Mouse (Mus musculus) forebrain, postnatal 0 days (tissue): Measurements from ENCODE around the gene Armc3. TPM values are rescaled to one million over a fixed set of nuclear protein-coding genes. Genes with fewer than 3 reads are reported as not detected.

Experiments used
- ATAC-seq: fragments of 200-750 bp; cut with Nextera tagmentation; 2 replicates; pipeline ENCODE4 v1.8.0; 2017; ENCODE audit warnings: mild to moderate bottlenecking, moderate library complexity
- DNase-seq: peaks from one replicate; pipeline ENCODE4 v3.0.0-alpha.2; 2015
- H3K27ac ChIP-seq: fragments of 300-500 bp; sonication (generic); 2 replicates; pipeline ENCODE4 v1.5.1; 2014; ENCODE audit warnings: low read depth, mild to moderate bottlenecking, antibody characterized with exemption, low read length, moderate library complexity, mixed read lengths
- H3K27me3 ChIP-seq: fragments of 300-500 bp; sonication (generic); 2 replicates; pipeline ENCODE4 v1.6.1; 2014; ENCODE audit warnings: mild to moderate bottlenecking, low read length, mixed read lengths; ENCODE audit not compliant: insufficient read depth
- H3K36me3 ChIP-seq: fragments of 300-500 bp; sonication (generic); 2 replicates; pipeline ENCODE4 v1.6.1; 2014; ENCODE audit warnings: mild to moderate bottlenecking, moderate library complexity; ENCODE audit not compliant: insufficient read depth
- H3K4me1 ChIP-seq: fragments of 300-500 bp; sonication (generic); 2 replicates; pipeline ENCODE4 v1.6.1; 2014; ENCODE audit warnings: antibody characterized with exemption; ENCODE audit not compliant: insufficient read depth
- H3K4me2 ChIP-seq: fragments of 300-500 bp; sonication (generic); 2 replicates; pipeline ENCODE4 v1.6.1; 2014; ENCODE audit warnings: low read depth, mild to moderate bottlenecking, moderate library complexity
- H3K4me3 ChIP-seq: fragments of 300-500 bp; sonication (generic); 2 replicates; pipeline ENCODE4 v1.5.1; 2014; ENCODE audit warnings: low read depth, low read length, mixed read lengths
- H3K9ac ChIP-seq: fragments of 300-500 bp; sonication (generic); 2 replicates; pipeline ENCODE4 v1.6.1; 2014; ENCODE audit warnings: mild to moderate bottlenecking
- H3K9me3 ChIP-seq: fragments of 300-500 bp; sonication (generic); 2 replicates; pipeline ENCODE4 v1.6.1; 2016; ENCODE audit warnings: low read length
- CTCF ChIP-seq: sonication (generic); IDR thresholded peaks from 2 replicates; pipeline ENCODE4 v1.5.1; 2016; ENCODE audit warnings: antibody characterized with exemption, control low read depth, low read depth
- WGBS: fragments of 180-500 bp; shearing (Covaris S2); extraction: QIAGEN DNeasy Blood & Tissue Kit; methylation state at CpG from one replicate; pipeline ENCODE4 v1.1.7; 2014; 5-methylcytosine and 5-hydroxymethylcytosine counted together
- polyA plus RNA-seq: library from polyadenylated mRNA; unstranded; fragments of >200 nt; fragmentation: Nextera tagmentation; extraction: Ambion mirVana; gene quantifications from 2 replicates; pipeline ENCODE4 v1.2.1, GENCODE M21; 2015
- total RNA-seq: library from RNA; depleted of rRNA; stranded (reverse); fragments of >200 nt; gene quantifications from 2 replicates; pipeline ENCODE4 v1.2.3, GENCODE M21; 2014; rRNA removed

Gene Armc3
- 2.1 and 2.4 TPM in 2 replicates for total RNA-seq
- 1.4 and 1.5 TPM in 2 replicates for polyA plus RNA-seq

DNA sequence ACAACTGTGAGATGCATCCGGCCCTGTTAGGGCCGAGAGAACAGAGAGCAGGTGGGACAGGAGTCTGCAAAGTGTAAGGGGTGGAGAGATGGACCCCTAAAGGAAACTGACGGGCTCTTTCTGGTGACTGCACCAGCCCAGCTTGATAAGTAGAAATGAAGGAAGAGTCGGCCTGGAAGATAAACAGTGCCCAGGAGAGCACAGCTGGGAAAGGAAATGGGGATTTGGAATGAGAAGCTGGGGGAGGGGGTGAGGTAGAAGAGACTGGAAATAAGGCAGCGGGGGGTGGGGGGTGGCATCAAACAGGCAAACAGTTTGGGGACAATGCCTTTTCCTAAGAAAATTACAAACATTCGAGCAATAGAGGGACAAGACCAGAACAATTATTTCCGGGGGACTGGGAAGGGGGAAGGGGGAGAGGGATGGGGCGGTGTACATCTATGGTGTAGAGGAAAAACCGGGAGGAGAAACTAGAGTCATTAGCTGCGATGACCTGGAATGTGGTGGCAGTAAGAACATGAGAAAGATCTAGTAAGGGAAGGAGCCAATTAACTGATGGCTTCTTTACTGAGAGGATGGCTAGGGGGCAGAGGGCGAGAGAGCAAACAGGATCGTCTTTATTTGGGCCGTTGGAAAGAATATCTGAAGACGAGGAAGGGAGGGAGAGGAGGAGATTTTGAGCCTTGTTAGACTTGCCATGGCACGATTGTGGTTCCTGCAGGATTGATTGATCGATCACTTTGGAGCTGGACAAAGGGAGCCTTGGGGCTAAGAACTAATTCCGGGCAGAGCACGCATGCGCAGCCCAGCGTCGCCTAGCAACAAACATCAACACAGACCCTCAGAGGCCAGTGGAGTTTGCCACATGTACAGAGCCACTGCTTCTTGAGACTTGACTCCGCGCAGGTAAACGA, at the start of gene Armc3:
TSS of gene Armc3 (plus strand) at position 851 of the 914 bp plus-strand sequence.
- 12% methylated on average over 24 of the region's 24 CpGs for WGBS

DNA sequence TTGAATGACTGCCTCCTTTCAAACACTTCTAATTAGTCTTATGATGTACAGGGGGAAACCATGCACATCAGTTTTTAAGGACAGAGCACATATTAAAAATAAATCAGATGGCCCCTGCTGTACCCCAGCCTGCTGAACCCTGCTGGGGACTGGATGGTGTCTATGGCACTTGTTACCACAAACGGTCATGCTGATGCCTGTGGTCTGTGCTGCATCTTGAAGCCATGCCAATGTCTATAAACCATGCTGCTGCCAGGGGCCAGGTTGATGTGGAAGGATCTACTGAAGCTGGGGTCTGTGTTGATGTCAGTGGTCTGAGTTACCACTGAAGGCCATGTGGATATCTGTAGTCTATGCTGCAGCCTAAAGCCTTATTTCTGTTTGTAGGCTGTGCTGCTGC, 46.4 kb upstream of the Armc3 start:
- H3K4me3 ChIP-seq = no peak overlapping the region
- no peaks in the 10 kb centered on the region for H3K9me3 ChIP-seq
- 78% methylated on average over 1 of the region's 1 CpGs for WGBS
- no peaks in the 10 kb centered on the region for H3K27me3 ChIP-seq
- H3K4me2 ChIP-seq = no peak overlapping the region
- H3K27ac ChIP-seq = no peak overlapping the region
- no peak for TF ChIP-seq CTCF
- ATAC-seq = no peak
- H3K9ac ChIP-seq = no peak overlapping the region
- no peaks in the 10 kb centered on the region for H3K36me3 ChIP-seq
- no peaks in the 10 kb centered on the region for H3K4me1 ChIP-seq
- no peak for DNase-seq

More for the DNA sequence above, at the start of gene Armc3:
- H3K27ac ChIP-seq = peak within 1 kb of the TSS; percentile 45; the same call in 1 of the 2 replicates
- no peaks in the 10 kb centered on the region for H3K36me3 ChIP-seq
- peak within 1 kb of the TSS; percentile 67 for H3K9ac ChIP-seq
- peak within 1 kb of the TSS; percentile 74 for H3K4me2 ChIP-seq
- TF ChIP-seq CTCF = no peak
- no peaks in the 10 kb centered on the region for H3K27me3 ChIP-seq
- DNase-seq (peak; percentile 91), ATAC-seq (peak; percentile 99)
- no peaks in the 10 kb centered on the region for H3K9me3 ChIP-seq
- H3K4me3 ChIP-seq = peak within 1 kb of the TSS; percentile 65
- no peaks in the 10 kb centered on the region for H3K4me1 ChIP-seq

DNA sequence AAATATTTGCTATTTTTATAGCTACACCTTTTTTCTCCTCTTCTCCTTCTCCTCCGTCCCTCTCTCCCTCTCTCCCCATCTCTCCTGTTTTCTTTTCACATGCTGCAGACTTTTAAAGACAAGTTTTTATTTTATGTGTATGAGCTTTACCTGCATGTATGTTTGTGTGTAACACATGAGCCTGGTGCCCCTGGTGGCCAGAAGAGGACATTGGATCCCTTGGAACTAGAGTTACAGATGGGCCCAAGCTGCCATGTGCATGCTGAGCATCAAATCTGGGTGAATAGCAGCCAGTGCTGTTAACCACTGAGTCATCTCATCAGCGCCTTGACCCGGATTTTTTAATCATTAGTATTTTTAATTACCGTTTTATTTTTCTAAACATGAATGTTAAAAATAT, 42.9 kb upstream of the Armc3 start:
- H3K9me3 ChIP-seq = no peaks in the 10 kb centered on the region

DNA sequence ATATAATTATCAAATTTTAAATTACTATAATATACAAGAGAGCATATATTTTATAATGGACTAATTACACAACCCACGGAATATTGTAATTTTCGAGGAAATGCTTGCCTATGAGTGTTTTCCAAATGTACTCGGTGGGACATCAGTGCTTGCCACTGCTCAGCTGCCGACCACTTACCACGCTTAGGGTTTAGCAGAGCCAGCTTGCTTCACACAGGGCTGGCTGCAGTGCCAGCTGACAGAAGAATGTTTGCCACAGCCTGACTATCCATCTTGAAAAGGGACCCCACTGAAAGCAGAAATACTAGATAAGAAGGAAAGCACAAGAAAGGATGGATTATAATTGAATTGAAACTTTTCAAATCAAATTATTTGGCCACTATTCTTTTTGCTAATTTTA, 39.6 kb upstream of the Armc3 start:
- no peaks in the 10 kb centered on the region for H3K4me1 ChIP-seq
- H3K9me3 ChIP-seq = no peaks in the 10 kb centered on the region

More for the DNA sequence above, 42.9 kb upstream of the Armc3 start:
- H3K27ac ChIP-seq = no peak overlapping the region
- ATAC-seq (no peak), DNase-seq (peak; percentile 20)
- no peak overlapping the region for H3K9ac ChIP-seq
- 0 out of 2 replicates have a peak, but pooled peaks cover 4% of the 10 kb centered on the region for H3K27me3 ChIP-seq
- H3K4me3 ChIP-seq = no peak overlapping the region
- H3K36me3 ChIP-seq = no peaks in the 10 kb centered on the region
- H3K4me2 ChIP-seq = no peak overlapping the region
- no peaks in the 10 kb centered on the region for H3K4me1 ChIP-seq
- peak; percentile 63 for TF ChIP-seq CTCF
- 68% methylated on average over 4 of the region's 4 CpGs for WGBS

DNA sequence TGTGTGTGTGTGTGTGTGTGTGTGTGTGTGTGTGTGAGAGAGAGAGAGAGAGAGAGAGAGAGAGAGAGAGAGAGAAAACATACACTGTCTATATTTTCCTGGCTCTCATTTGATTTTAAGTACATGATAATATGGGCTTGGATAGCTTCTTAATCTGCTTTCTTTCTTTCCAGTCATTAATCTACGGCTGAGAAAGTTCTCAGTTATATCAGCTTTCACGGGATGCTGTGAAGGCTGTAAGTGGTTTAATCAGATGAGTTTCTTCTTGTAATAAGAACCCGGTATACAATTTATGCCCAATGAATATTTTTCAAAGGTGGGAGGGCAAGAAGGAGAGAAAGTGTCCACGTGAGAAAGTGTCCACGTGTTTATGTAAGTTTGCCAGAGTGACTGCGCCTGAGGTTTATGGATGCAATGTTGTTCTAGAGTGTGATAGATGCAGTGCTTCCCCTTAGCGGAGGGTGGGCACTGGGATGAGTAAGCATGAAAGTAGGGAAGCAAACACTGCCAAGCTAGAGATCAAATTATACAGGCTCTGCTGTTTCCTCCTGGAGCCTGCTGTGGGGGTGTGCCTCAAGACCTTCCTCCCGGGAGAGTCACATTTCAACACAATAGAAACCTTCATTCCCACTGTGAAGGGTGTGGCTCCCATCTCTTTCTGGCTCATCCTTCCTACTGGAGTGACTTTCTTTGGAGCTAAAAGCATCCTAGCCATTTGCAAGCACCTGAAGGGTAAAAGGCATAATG, 38.6 kb upstream of the Armc3 start:
- peak; percentile 22; the same call in 1 of the 2 replicates for ATAC-seq
- Histone ChIP-seq H3K4me1 (no peaks in the 10 kb centered on the region), H3K27ac (no peak overlapping the region), H3K4me2 (no peak overlapping the region), H3K27me3 (0 out of 2 replicates have a peak, but pooled peaks cover 4% of the 10 kb centered on the region), H3K4me3 (no peak overlapping the region), H3K36me3 (no peaks in the 10 kb centered on the region), H3K9ac (no peak overlapping the region), H3K9me3 (no peaks in the 10 kb centered on the region)
- DNase-seq = no peak
- TF ChIP-seq CTCF = no peak
- WGBS = 12% methylated on average over 8 of the region's 8 CpGs

More for the DNA sequence above, 39.6 kb upstream of the Armc3 start:
- no peak overlapping the region for H3K4me2 ChIP-seq
- ATAC-seq (no peak), DNase-seq (no peak)
- H3K4me3 ChIP-seq = no peak overlapping the region
- no peaks in the 10 kb centered on the region for H3K36me3 ChIP-seq
- H3K27me3 ChIP-seq = 0 out of 2 replicates have a peak, but pooled peaks cover 4% of the 10 kb centered on the region
- TF ChIP-seq CTCF = no peak
- H3K27ac ChIP-seq = no peak overlapping the region
- H3K9ac ChIP-seq = no peak overlapping the region
- WGBS = 43% methylated on average over 5 of the region's 5 CpGs

DNA sequence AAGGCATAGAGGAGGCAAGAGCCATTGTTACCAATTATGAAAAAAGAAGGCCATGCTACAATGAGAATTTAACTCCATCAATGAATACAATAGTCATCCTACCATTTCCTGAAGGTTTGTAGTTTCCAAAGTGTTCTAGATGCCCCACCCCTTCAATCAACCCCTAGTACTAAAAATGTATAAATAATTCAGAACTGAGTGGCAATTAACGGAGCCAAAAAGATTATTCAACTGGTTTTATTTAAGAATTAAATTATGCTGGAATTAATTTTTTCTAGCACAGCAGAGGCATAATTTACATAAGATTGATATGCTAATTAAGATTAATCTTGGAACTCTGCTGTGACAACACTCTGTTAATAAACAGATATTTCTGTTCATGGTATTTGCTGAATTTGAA, 34.9 kb upstream of the Armc3 start:
- no peak overlapping the region for H3K27ac ChIP-seq
- no peak overlapping the region for H3K4me3 ChIP-seq
- H3K4me1 ChIP-seq = no peaks in the 10 kb centered on the region
- no peaks in the 10 kb centered on the region for H3K36me3 ChIP-seq
- 28% methylated on average over 1 of the region's 1 CpGs for WGBS
- ATAC-seq = peak; percentile 51; the same call in 1 of the 2 replicates
- H3K9ac ChIP-seq = no peak overlapping the region
- no peaks in the 10 kb centered on the region for H3K27me3 ChIP-seq
- no peak overlapping the region for H3K4me2 ChIP-seq
- no peak for TF ChIP-seq CTCF
- no peaks in the 10 kb centered on the region for H3K9me3 ChIP-seq
- DNase-seq = no peak
